Mouse (Mus musculus) MEL (cell line): ENCODE measurements around the gene Map10. TPM values are rescaled to one million over a fixed set of nuclear protein-coding genes. Genes with fewer than 3 reads are reported as not detected.

ENCODE experiments used
- DNase-seq: peaks from one replicate; pipeline ENCODE4 v3.0.0; 2011; ENCODE audit warnings: low read depth, low spot score
- H3K27ac ChIP-seq: 2 replicates; pipeline ENCODE4 v1.5.1; 2012; ENCODE audit warnings: low read depth, mild to moderate bottlenecking, control low read depth, low read length, moderate library complexity; ENCODE audit not compliant: control insufficient read depth
- H3K27me3 ChIP-seq, 2 experiments: fragments of 150-350 bp in 1 of 2; sonication (generic) in 1 of 2; 2 replicates each; pipeline ENCODE4 v1.6.1; 2012; ENCODE audit warnings: low read length in 2 of 2, mild to moderate bottlenecking in 2 of 2, improper control_type of control experiment in 1 of 2, moderate library complexity in 1 of 2; ENCODE audit not compliant: insufficient read depth in 2 of 2, control insufficient read depth in 1 of 2
- H3K36me3 ChIP-seq, 2 experiments: 2 replicates each; pipeline ENCODE4 v1.6.1; 2012 to 2014; ENCODE audit warnings: low read length in 2 of 2, improper control_type of control experiment in 1 of 2, inconsistent platforms in 1 of 2, mild to moderate bottlenecking in 1 of 2; ENCODE audit not compliant: insufficient read depth in 2 of 2, control insufficient read depth in 1 of 2
- H3K4me1 ChIP-seq, 2 experiments: fragments of 150-350 bp in 1 of 2; sonication (generic) in 1 of 2; 2 replicates each; pipeline ENCODE4 v1.6.1; 2012; ENCODE audit warnings: low read length in 2 of 2, improper control_type of control experiment in 1 of 2, mild to moderate bottlenecking in 1 of 2; ENCODE audit not compliant: insufficient read depth in 2 of 2, control insufficient read depth in 1 of 2
- H3K4me3 ChIP-seq, 2 experiments: fragments of 150-350 bp in 1 of 2; sonication (generic) in 1 of 2; 2 replicates each; pipeline ENCODE4 v1.5.1; 2012; ENCODE audit warnings: low read depth in 2 of 2, low read length in 2 of 2, mild to moderate bottlenecking in 2 of 2, moderate library complexity in 2 of 2, control low read depth in 1 of 2, improper control_type of control experiment in 1 of 2; ENCODE audit not compliant: control insufficient read depth in 1 of 2, insufficient read depth in 1 of 2
- H3K79me2 ChIP-seq: 2 replicates; pipeline ENCODE4 v1.6.1; 2012; ENCODE audit warnings: mild to moderate bottlenecking, low read length, moderate library complexity; ENCODE audit not compliant: control insufficient read depth, poor library complexity, insufficient read depth
- H3K9ac ChIP-seq: 2 replicates; pipeline ENCODE4 v1.6.1; 2012; ENCODE audit warnings: low read depth, mild to moderate bottlenecking, control low read depth, low read length, moderate library complexity; ENCODE audit not compliant: control insufficient read depth, poor library complexity, severe bottlenecking
- H3K9me3 ChIP-seq: fragments of 150-350 bp; sonication (generic); replicated peaks from 2 replicates; pipeline ENCODE4 v1.6.1; 2012; ENCODE audit warnings: mild to moderate bottlenecking, low read length, improper control_type of control experiment, moderate library complexity; ENCODE audit not compliant: insufficient read depth
- BHLHE40 ChIP-seq: IDR thresholded peaks from 2 replicates; pipeline ENCODE4 v1.6.1; 2012; ENCODE audit warnings: low read depth, mild to moderate bottlenecking, inconsistent platforms, low read length, improper control_type of control experiment, borderline replicate concordance
- CHD1 ChIP-seq: IDR thresholded peaks from 2 replicates; pipeline ENCODE4 v1.6.1; 2012; ENCODE audit warnings: low read depth, mild to moderate bottlenecking, inconsistent platforms, low read length, improper control_type of control experiment
- CHD2 ChIP-seq: IDR thresholded peaks from 2 replicates; pipeline ENCODE4 v1.6.1; 2011; ENCODE audit warnings: low read length, improper control_type of control experiment
- ELF1 ChIP-seq: IDR thresholded peaks from 2 replicates; pipeline ENCODE4 v1.6.1; 2014; ENCODE audit warnings: low read depth, mild to moderate bottlenecking, inconsistent platforms, low read length, improper control_type of control experiment, moderate library complexity
- ETS1 ChIP-seq: IDR thresholded peaks from 2 replicates; pipeline ENCODE4 v1.6.1; 2012; ENCODE audit warnings: low read depth, mild to moderate bottlenecking, inconsistent platforms, low read length, improper control_type of control experiment, moderate library complexity
- GABPA ChIP-seq: IDR thresholded peaks from 2 replicates; pipeline ENCODE4 v1.6.1; 2012; ENCODE audit warnings: low read depth, mild to moderate bottlenecking, inconsistent platforms, low read length, improper control_type of control experiment, moderate library complexity
- HCFC1 ChIP-seq: IDR thresholded peaks from 2 replicates; pipeline ENCODE4 v1.6.1; 2012; ENCODE audit warnings: low read depth, mild to moderate bottlenecking, inconsistent platforms, low read length, improper control_type of control experiment, moderate library complexity
- JUND ChIP-seq: IDR thresholded peaks from 2 replicates; pipeline ENCODE4 v1.6.1; 2011; ENCODE audit warnings: low read depth, mild to moderate bottlenecking, improper control_type of control experiment, low read length
- MAFK ChIP-seq: IDR thresholded peaks from 2 replicates; pipeline ENCODE4 v1.6.1; 2011; ENCODE audit warnings: low read depth, mild to moderate bottlenecking, low read length, improper control_type of control experiment, borderline replicate concordance
- MAX ChIP-seq: IDR thresholded peaks from 2 replicates; pipeline ENCODE4 v1.6.1; 2011; ENCODE audit warnings: low read length, improper control_type of control experiment
- MEF2A ChIP-seq: IDR thresholded peaks from 2 replicates; pipeline ENCODE4 v1.6.1; 2014; ENCODE audit warnings: low read depth, mild to moderate bottlenecking, inconsistent platforms, low read length, improper control_type of control experiment; ENCODE audit not compliant: poor library complexity, insufficient replicate concordance, severe bottlenecking; ENCODE audit errors: extremely low read depth
- MXI1 ChIP-seq: IDR thresholded peaks from 2 replicates; pipeline ENCODE4 v1.6.1; 2011; ENCODE audit warnings: mild to moderate bottlenecking, low read depth, low read length, improper control_type of control experiment
- POLR2AphosphoS2 ChIP-seq: IDR thresholded peaks from 2 replicates; pipeline ENCODE4 v1.6.1; 2011; ENCODE audit warnings: low read length, improper control_type of control experiment
- SIN3A ChIP-seq: IDR thresholded peaks from 2 replicates; pipeline ENCODE4 v1.6.1; 2012; ENCODE audit warnings: low read length, improper control_type of control experiment, inconsistent platforms
- SMC3 ChIP-seq: IDR thresholded peaks from 2 replicates; pipeline ENCODE4 v1.6.1; 2011; ENCODE audit warnings: low read depth, low read length, improper control_type of control experiment
- TCF12 ChIP-seq: IDR thresholded peaks from 2 replicates; pipeline ENCODE4 v1.6.1; 2014; ENCODE audit warnings: low read depth, mild to moderate bottlenecking, inconsistent platforms, low read length, improper control_type of control experiment, moderate library complexity
- ZNF384 ChIP-seq: IDR thresholded peaks from 2 replicates; pipeline ENCODE4 v1.6.1; 2012; ENCODE audit warnings: low read depth, mild to moderate bottlenecking, inconsistent platforms, low read length, improper control_type of control experiment
- polyA plus RNA-seq, 2 experiments: library from polyadenylated mRNA; stranded (reverse) in 1 of 2; unstranded in 1 of 2; fragments of >175 nt in 1 of 2; fragments of >200 nt in 1 of 2; gene quantifications; 2 replicates each; pipeline versions ENCODE4 v1.2.1 to v1.2.4; 2012; ENCODE audit warnings: low replicate concordance in 2 of 2, low read depth in 1 of 2; ENCODE audit not compliant: insufficient read length in 2 of 2, insufficient read depth in 1 of 2, missing spikeins in 1 of 2
- total RNA-seq: library from RNA; depleted of rRNA; stranded (reverse); fragments of 300-350 nt; gene quantifications from 2 replicates; pipeline ENCODE4 v1.2.3, GENCODE M21; 2012; rRNA removed

The Map10 gene
- total RNA-seq: not detected in 2 replicates
- not detected for polyA plus RNA-seq

DNA sequence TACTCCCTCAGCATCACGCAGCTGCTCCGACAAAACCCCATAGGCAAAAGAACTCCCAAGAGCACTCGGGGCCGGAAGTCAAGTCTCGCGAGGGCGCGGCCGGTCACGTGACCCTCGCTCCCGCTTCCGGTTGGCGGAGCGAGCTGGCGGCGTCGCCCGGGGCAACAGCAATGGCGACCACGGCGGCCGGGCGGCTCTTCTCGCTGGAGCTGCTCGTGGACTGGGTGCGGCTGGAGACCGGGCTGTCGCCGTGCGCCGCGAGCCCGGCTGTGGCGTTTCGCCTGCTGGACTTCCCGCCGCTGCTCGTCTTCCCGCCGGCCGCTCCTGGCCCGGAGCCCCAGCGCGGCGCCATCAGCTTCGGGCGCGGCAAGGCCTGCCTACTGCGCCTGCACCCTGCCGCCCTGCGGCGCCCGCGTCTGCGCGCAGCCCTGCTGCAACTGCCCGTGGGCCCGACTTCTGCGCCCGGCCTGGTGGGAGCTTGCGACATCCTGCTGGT, at the start of gene Map10:
Gene Map10, plus strand, starts transcription at position 119 of the 496 bp plus-strand sequence.
- Histone ChIP-seq H3K9me3 (no peaks in the 10 kb centered on the region), H3K4me3 (no peak within 1 kb of the TSS), H3K9ac (no peak within 1 kb of the TSS), H3K4me1 (no peaks in the 10 kb centered on the region), H3K27ac (no peak within 1 kb of the TSS), H3K27me3 (no peaks in the 10 kb centered on the region), H3K79me2 (no peaks in the 10 kb centered on the region), H3K36me3 (no peaks in the 10 kb centered on the region)
- no peak for DNase-seq
- TF ChIP-seq SIN3A (no peak), HCFC1 (no peak), ETS1 (no peak), JUND (no peak), CHD1 (no peak), GABPA (no peak), MAFK (no peak), SMC3 (no peak), TCF12 (no peak), POLR2AphosphoS2 (no peak), CHD2 (no peak), ELF1 (no peak), MEF2A (no peak), BHLHE40 (no peak), MXI1 (no peak)

DNA sequence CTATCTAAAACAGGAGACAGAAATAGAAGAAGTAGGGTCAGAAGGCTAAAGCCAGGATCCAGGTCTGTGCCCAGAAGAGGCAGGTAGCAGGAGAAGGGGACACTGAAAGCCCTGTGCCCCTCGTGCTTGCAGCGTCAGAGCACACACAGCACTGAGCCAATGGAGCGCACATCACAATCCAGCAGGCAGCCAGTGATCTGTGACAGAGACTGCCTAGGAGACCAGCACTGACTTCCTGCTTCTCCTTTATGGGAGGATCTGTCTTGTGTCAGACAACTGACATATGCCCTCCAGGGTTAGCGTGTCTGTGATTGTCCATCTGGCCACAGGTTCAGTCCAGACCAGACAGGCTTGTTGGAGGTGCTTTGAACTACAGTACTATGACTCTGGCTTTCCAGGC, 49.3 kb upstream of the Map10 start:
- no peak for DNase-seq
- no peaks in the 10 kb centered on the region for H3K4me1 ChIP-seq
- no peaks in the 10 kb centered on the region for H3K79me2 ChIP-seq
- H3K4me3 ChIP-seq: no peak overlapping the region
- no peak overlapping the region for H3K9ac ChIP-seq
- no peak overlapping the region for H3K27ac ChIP-seq
- no peaks in the 10 kb centered on the region for H3K36me3 ChIP-seq
- H3K27me3 ChIP-seq: no peaks in the 10 kb centered on the region
- no peaks in the 10 kb centered on the region for H3K9me3 ChIP-seq
- TF ChIP-seq MAX (no peak), TCF12 (no peak), ZNF384 (no peak)
